Mouse (Mus musculus): Measurements from ENCODE around the gene Cep152. TPM values are rescaled to one million over a fixed set of nuclear protein-coding genes. Genes with fewer than 3 reads are reported as not detected.

Gene Cep152
- polyA plus RNA-seq, 1 experiment from 2014 or later: 3.9 TPM

DNA sequence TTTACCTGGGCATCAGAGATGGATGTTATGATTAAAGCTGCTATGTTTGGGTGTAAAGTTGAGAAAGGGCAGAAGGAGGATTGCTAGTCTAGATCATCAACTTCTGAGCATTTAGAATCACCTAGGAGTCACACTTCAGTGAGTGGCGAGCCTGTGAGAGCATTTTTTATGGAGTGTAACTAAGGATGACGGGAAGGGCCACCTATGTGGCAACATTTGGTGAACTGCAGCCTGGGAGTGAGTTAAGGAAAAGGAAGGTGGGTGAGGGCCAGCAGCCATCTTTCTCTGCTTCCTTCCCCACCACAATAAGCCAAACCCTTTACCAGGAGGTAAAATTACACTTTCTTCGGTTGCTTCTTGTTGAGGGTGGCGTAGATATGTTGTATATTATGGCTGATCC, 33.0 kb downstream of the Cep152 start:
- Histone ChIP-seq H3K9ac (replicated peaks; ENCODE audit: low read length) (no peak overlapping the region), H3K4me2 (ENCODE audit: low read length) (no peak overlapping the region), H3K27me3 (ENCODE audit: control insufficient read depth, insufficient read depth, low read length) (no peaks in the 10 kb centered on the region), H3K4me1 (ENCODE audit: control insufficient read depth, insufficient read depth, low read length) (no peaks in the 10 kb centered on the region), H3K27ac (replicated peaks; ENCODE audit: low read depth, low read length) (no peak overlapping the region), H3K4me3 (replicated peaks; ENCODE audit: low read depth, low read length) (no peak overlapping the region), H3K9me3 (ENCODE audit: control insufficient read depth, low read length) (no peaks in the 10 kb centered on the region), H3K36me3 (ENCODE audit: control insufficient read depth, insufficient read depth, low read length) (peaks cover 32% of the 10 kb centered on the region)
- no peak for DNase-seq
- WGBS: 97% methylated on average over 4 of the region's 4 CpGs
- no peak for ATAC-seq (ENCODE audit: low FRiP score, low TSS enrichment)

- Histone ChIP-seq H3K27me3 (ENCODE audit: control insufficient read depth, insufficient read depth, low read length) (no peaks in the 10 kb centered on the region), H3K4me3 (replicated peaks; ENCODE audit: low read depth, low read length) (no peak overlapping the region), H3K4me2 (ENCODE audit: low read length) (no peak overlapping the region), H3K4me1 (ENCODE audit: control insufficient read depth, insufficient read depth, low read length) (no peaks in the 10 kb centered on the region), H3K36me3 (ENCODE audit: control insufficient read depth, insufficient read depth, low read length) (peaks cover 35% of the 10 kb centered on the region), H3K27ac (replicated peaks; ENCODE audit: low read depth, low read length) (no peak overlapping the region), H3K9me3 (ENCODE audit: control insufficient read depth, low read length) (no peaks in the 10 kb centered on the region), H3K9ac (replicated peaks; ENCODE audit: low read length) (no peak overlapping the region)
- DNase-seq (no peak), ATAC-seq (ENCODE audit: low FRiP score, low TSS enrichment) (no peak)
- WGBS: 97% methylated on average over 12 of the region's 12 CpGs
Observed at GRCm38 (mm10) chr2:125589287-125589686, 35.6 kb downstream of the Cep152 start.

- H3K4me3 ChIP-seq (replicated peaks; ENCODE audit: low read depth, low read length): no peak overlapping the region
- no peak overlapping the region for H3K4me2 ChIP-seq (ENCODE audit: low read length)
- DNase-seq (no peak), ATAC-seq (ENCODE audit: low FRiP score, low TSS enrichment) (no peak)
- no peak overlapping the region for H3K9ac ChIP-seq (replicated peaks; ENCODE audit: low read length)
- peaks cover 29% of the 10 kb centered on the region for H3K36me3 ChIP-seq (ENCODE audit: control insufficient read depth, insufficient read depth, low read length)
- no peaks in the 10 kb centered on the region for H3K27me3 ChIP-seq (ENCODE audit: control insufficient read depth, insufficient read depth, low read length)
- 91% methylated on average over 5 of the region's 5 CpGs for WGBS
- H3K27ac ChIP-seq (replicated peaks; ENCODE audit: low read depth, low read length): no peak overlapping the region
- no peaks in the 10 kb centered on the region for H3K9me3 ChIP-seq (ENCODE audit: control insufficient read depth, low read length)
- no peaks in the 10 kb centered on the region for H3K4me1 ChIP-seq (ENCODE audit: control insufficient read depth, insufficient read depth, low read length)
Observed at GRCm38 (mm10) chr2:125581081-125581480, 43.8 kb downstream of the Cep152 start.

- Histone ChIP-seq H3K36me3 (ENCODE audit: control insufficient read depth, insufficient read depth, low read length) (peaks cover 48% of the 10 kb centered on the region), H3K4me1 (ENCODE audit: control insufficient read depth, insufficient read depth, low read length) (no peaks in the 10 kb centered on the region), H3K9me3 (ENCODE audit: control insufficient read depth, low read length) (no peaks in the 10 kb centered on the region), H3K27ac (replicated peaks; ENCODE audit: low read depth, low read length) (no peak overlapping the region), H3K4me2 (ENCODE audit: low read length) (no peak overlapping the region), H3K9ac (replicated peaks; ENCODE audit: low read length) (no peak overlapping the region), H3K27me3 (ENCODE audit: control insufficient read depth, insufficient read depth, low read length) (no peaks in the 10 kb centered on the region), H3K4me3 (replicated peaks; ENCODE audit: low read depth, low read length) (no peak overlapping the region)
- no peak for DNase-seq
- ATAC-seq (ENCODE audit: low FRiP score, low TSS enrichment): no peak
- WGBS: 80% methylated on average over 4 of the region's 4 CpGs
Observed at GRCm38 (mm10) chr2:125577670-125578069, 47.2 kb downstream of the Cep152 start.

- H3K9me3 ChIP-seq (ENCODE audit: control insufficient read depth, low read length): no peaks in the 10 kb centered on the region
- H3K4me1 ChIP-seq (ENCODE audit: control insufficient read depth, insufficient read depth, low read length): no peaks in the 10 kb centered on the region
- no peak overlapping the region for H3K4me2 ChIP-seq (ENCODE audit: low read length)
- DNase-seq (no peak), ATAC-seq (ENCODE audit: low FRiP score, low TSS enrichment) (no peak)
- WGBS: 92% methylated on average over 8 of the region's 8 CpGs
- no peaks in the 10 kb centered on the region for H3K27me3 ChIP-seq (ENCODE audit: control insufficient read depth, insufficient read depth, low read length)
- no peak overlapping the region for H3K27ac ChIP-seq (replicated peaks; ENCODE audit: low read depth, low read length)
- H3K4me3 ChIP-seq (replicated peaks; ENCODE audit: low read depth, low read length): no peak overlapping the region
- H3K36me3 ChIP-seq (ENCODE audit: control insufficient read depth, insufficient read depth, low read length): peaks cover 44% of the 10 kb centered on the region
- no peak overlapping the region for H3K9ac ChIP-seq (replicated peaks; ENCODE audit: low read length)
Observed at GRCm38 (mm10) chr2:125576498-125576897, 48.4 kb downstream of the Cep152 start.

GRCm38 (mm10) chr2:125575766-125576165, 49.1 kb downstream of the Cep152 start:
- WGBS: 95% methylated on average over 3 of the region's 3 CpGs
- H3K4me3 ChIP-seq (replicated peaks; ENCODE audit: low read depth, low read length): no peak overlapping the region

DNA sequence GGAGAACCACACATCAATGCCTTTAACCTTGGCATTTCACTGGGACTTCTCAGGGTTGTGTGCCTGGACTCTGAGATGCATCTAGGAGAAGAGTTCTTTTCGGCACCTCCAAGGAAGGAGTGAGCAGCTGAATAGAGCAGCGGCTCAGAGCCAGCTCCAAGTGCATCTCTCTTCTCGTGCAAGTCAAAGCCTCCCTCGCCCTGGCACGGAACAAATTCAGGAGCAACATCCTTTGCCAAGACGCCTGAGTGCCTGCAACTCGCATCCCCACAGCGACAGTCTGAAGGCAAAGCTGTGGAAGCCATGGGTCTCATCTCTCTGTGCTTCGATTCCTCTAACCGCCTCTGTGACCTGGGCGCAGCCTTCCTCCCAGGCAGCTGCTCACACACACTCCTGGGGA, 61.0 kb downstream of the Cep152 start:
- peaks cover 20% of the 10 kb centered on the region for H3K36me3 ChIP-seq (ENCODE audit: control insufficient read depth, insufficient read depth, low read length)
- peaks cover 8% of the 10 kb centered on the region; the same call in 1 of the 2 replicates for H3K4me1 ChIP-seq (ENCODE audit: control insufficient read depth, insufficient read depth, low read length)
- 93% methylated on average over 11 of the region's 11 CpGs for WGBS
- no peak for ATAC-seq (ENCODE audit: low FRiP score, low TSS enrichment)
- no peak overlapping the region for H3K4me2 ChIP-seq (ENCODE audit: low read length)
- no peaks in the 10 kb centered on the region for H3K9me3 ChIP-seq (ENCODE audit: control insufficient read depth, low read length)
- no peak overlapping the region for H3K9ac ChIP-seq (replicated peaks; ENCODE audit: low read length)
- no peak overlapping the region for H3K4me3 ChIP-seq (replicated peaks; ENCODE audit: low read depth, low read length)
- no peak for DNase-seq
- H3K27ac ChIP-seq (replicated peaks; ENCODE audit: low read depth, low read length): no peak overlapping the region
- H3K27me3 ChIP-seq (ENCODE audit: control insufficient read depth, insufficient read depth, low read length): no peaks in the 10 kb centered on the region

More at GRCm38 (mm10) chr2:125575766-125576165, 49.1 kb downstream of the Cep152 start:
- no peak overlapping the region for H3K9ac ChIP-seq (replicated peaks; ENCODE audit: low read length)
- H3K27me3 ChIP-seq (ENCODE audit: control insufficient read depth, insufficient read depth, low read length): no peaks in the 10 kb centered on the region
- H3K27ac ChIP-seq (replicated peaks; ENCODE audit: low read depth, low read length): no peak overlapping the region
- H3K36me3 ChIP-seq (ENCODE audit: control insufficient read depth, insufficient read depth, low read length): peaks cover 45% of the 10 kb centered on the region
- H3K9me3 ChIP-seq (ENCODE audit: control insufficient read depth, low read length): no peaks in the 10 kb centered on the region
- no peaks in the 10 kb centered on the region for H3K4me1 ChIP-seq (ENCODE audit: control insufficient read depth, insufficient read depth, low read length)
- ATAC-seq (ENCODE audit: low FRiP score, low TSS enrichment): no peak
- H3K4me2 ChIP-seq (ENCODE audit: low read length): no peak overlapping the region
- DNase-seq: no peak

- ATAC-seq (ENCODE audit: low FRiP score, low TSS enrichment) (no peak), DNase-seq (no peak)
- Histone ChIP-seq H3K9ac (replicated peaks; ENCODE audit: low read length) (no peak overlapping the region), H3K4me1 (ENCODE audit: control insufficient read depth, insufficient read depth, low read length) (peaks cover 10% of the 10 kb centered on the region; the same call in 1 of the 2 replicates), H3K36me3 (ENCODE audit: control insufficient read depth, insufficient read depth, low read length) (peaks cover 18% of the 10 kb centered on the region), H3K4me2 (ENCODE audit: low read length) (no peak overlapping the region), H3K27ac (replicated peaks; ENCODE audit: low read depth, low read length) (no peak overlapping the region), H3K4me3 (replicated peaks; ENCODE audit: low read depth, low read length) (no peak overlapping the region), H3K27me3 (ENCODE audit: control insufficient read depth, insufficient read depth, low read length) (no peaks in the 10 kb centered on the region), H3K9me3 (ENCODE audit: control insufficient read depth, low read length) (no peaks in the 10 kb centered on the region)
- WGBS: 91% methylated on average over 8 of the region's 8 CpGs
Observed at GRCm38 (mm10) chr2:125562407-125562806, 62.5 kb downstream of the Cep152 start.

DNA sequence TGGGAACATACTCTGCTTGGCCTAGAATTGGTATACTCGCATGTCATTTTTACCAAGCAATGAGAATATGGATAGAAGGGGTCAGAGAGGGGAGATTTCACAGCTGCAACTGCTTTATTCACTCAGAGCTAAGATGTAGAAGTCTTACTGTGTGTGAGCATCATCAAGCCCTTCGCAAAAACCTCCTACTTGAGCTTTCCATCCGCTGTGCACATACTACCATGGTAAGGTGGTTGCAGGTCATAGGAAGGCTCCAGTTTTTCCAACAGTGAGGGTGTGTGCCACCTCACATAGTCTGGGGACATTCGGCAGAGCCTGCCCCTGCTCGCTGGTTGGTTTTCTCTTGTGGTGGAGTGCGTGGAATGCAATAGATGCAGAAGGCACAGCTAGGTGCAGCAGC, 64.9 kb downstream of the Cep152 start:
- no peak overlapping the region for H3K27ac ChIP-seq (replicated peaks; ENCODE audit: low read depth, low read length)
- H3K9ac ChIP-seq (replicated peaks; ENCODE audit: low read length): no peak overlapping the region
- no peak overlapping the region for H3K4me3 ChIP-seq (replicated peaks; ENCODE audit: low read depth, low read length)
- peaks cover 7% of the 10 kb centered on the region; the same call in 1 of the 2 replicates for H3K36me3 ChIP-seq (ENCODE audit: control insufficient read depth, insufficient read depth, low read length)
- ATAC-seq (ENCODE audit: low FRiP score, low TSS enrichment) (no peak), DNase-seq (no peak)
- H3K4me2 ChIP-seq (ENCODE audit: low read length): no peak overlapping the region
- no peaks in the 10 kb centered on the region for H3K27me3 ChIP-seq (ENCODE audit: control insufficient read depth, insufficient read depth, low read length)
- no peaks in the 10 kb centered on the region for H3K9me3 ChIP-seq (ENCODE audit: control insufficient read depth, low read length)
- H3K4me1 ChIP-seq (ENCODE audit: control insufficient read depth, insufficient read depth, low read length): peaks cover 10% of the 10 kb centered on the region; the same call in 1 of the 2 replicates
- WGBS: 88% methylated on average over 6 of the region's 6 CpGs

Data from midbrain, embryonic 14.5 days (tissue).